Mouse (Mus musculus) erythroid progenitor cell, adult 5-6 weeks (primary cell): ENCODE results near the gene Gal3st1. TPM values are rescaled to one million over a fixed set of nuclear protein-coding genes. Genes with fewer than 3 reads are reported as not detected.

Source experiments
- ATAC-seq: replicated peaks from 2 replicates; pipeline ENCODE4 v1.8.0; 2016; ENCODE audit warnings: moderate number of reproducible peaks, mild to moderate bottlenecking, moderate TSS enrichment, inconsistent platforms; ENCODE audit not compliant: poor library complexity, low FRiP score, severe bottlenecking
- total RNA-seq, 2 experiments: library from RNA; stranded (forward) in 1 of 2; stranded (reverse) in 1 of 2; fragments of 150-400 nt in 1 of 2; fragments of 186-747, 209-891 nt in 1 of 2; gene quantifications; 2 replicates each; pipeline versions ENCODE4 v1.2.3 to v1.2.4; 2015 to 2017; ENCODE audit warnings: low replicate concordance in 2 of 2

Gene Gal3st1
- total RNA-seq, 2 experiments from 2014 or later = not detected

DNA sequence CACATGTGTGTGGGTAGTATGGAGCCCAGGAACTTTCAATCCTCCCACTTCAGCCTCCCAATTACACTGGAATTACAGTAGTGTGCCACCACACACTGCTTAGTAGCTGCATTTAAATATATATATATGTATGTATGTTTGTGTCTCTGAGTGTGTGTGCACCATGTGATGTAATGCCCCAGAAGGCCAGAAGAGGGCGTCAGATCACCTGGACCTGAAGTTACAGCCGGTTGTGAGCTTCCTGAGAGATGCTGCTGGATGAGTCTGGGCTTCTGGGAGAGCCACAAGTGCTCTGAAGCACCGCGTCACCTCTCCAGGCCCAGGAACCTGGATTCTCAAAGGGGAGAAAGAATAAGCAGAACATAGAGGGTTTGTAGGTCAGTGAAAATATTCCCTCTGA lies 45.9 kb downstream of the Gal3st1 start:
- no peak for ATAC-seq

DNA sequence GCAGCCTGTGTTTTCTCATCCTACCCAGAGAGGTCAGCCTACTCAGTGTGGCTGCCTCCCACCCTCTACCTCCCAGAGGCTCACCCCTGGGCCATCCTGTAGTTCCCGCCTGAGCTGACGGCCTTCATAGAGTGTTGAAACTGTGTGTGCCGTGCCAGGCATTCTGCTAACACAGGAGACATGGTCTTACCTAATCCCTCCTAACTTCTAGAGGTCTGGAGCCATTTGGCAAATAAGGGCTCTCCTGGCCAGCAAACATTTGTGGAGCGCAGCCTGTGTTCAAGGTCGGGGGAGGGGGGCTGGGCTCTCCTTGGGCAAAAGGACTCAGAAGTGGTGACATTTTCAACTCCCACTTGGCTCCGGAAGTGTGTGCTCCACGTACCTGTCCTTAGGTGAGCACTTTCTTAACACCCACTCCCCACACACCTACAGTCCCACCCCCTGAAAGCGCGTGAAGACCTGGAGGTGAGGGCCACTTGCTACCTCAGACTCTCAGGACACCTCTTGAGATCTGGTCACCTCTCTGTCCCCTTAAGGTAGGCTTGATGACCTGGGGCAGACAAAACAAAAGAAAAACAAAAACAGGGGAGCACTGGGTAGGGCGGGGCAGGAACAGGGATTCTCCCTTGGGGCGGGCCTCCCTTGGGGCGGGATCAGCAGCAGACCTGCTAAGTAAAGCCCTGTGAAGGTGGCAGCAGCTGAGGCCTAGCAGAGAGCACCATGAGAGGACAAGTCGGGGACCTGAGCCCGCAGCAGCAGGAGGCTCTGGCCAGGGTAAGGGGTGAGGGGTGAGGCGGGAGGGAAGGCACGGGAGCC lies 47.9 kb downstream of the Gal3st1 start, which contains the start of gene Sec14l4:
TSS of gene Sec14l4 (plus strand) at position 337 of the 816 bp plus-strand sequence.
- ATAC-seq = no peak

DNA sequence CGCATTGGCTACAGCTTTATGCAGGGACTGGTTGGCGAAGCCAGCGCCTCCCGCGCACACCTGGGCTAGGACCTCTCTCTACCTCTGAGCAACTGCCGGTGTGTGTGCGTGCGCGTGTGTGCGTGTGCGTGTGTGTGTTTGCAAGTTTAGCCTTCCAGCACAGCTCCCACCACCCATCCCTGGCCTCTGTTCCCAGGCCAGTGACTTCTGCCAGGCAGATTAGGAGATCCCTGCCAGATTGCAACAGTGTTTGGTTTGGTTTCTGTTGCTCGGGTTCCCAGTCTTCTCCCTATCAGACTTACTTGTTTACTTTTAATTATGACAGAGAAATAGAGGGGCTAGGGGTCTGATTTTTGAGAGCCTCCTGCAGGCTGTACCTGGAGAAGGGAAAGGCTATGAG lies 48.5 kb downstream of the Gal3st1 start:
- ATAC-seq = no peak

GRCm38 (mm10) chr11:4033471-4033870 lies 50.0 kb downstream of the Gal3st1 start:
- ATAC-seq = no peak

- no peak for ATAC-seq
These were observed 50.7 kb downstream of the Gal3st1 start for GRCm38 (mm10) chr11:4034169-4034568.

- no peak for ATAC-seq
These were observed 51.9 kb downstream of the Gal3st1 start for GRCm38 (mm10) chr11:4035116-4035892.

GRCm38 (mm10) chr11:4035916-4036315 lies 52.5 kb downstream of the Gal3st1 start:
- ATAC-seq = no peak

- no peak for ATAC-seq
These were observed 53.1 kb downstream of the Gal3st1 start for GRCm38 (mm10) chr11:4036365-4037084.

DNA sequence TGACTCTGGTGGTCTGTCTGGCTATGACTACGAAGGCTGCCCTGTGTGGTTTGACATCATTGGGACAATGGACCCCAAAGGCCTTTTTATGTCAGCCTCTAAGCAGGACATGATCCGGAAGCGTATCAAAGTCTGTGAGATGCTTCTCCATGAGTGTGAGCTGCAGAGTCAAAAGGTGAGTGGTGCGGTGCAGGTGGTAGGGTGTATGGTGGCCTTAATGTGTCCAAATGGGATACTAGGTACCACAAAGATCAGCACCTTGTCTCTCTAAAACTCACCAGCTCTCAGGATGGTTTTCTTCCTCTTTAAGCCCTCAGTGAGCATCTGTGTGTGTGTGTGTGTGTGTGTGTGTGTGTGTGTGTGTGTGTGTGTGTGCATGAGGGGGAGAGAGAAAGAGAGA lies 56.5 kb downstream of the Gal3st1 start:
- no peak for ATAC-seq

GRCm38 (mm10) chr11:4041123-4041625 lies 57.7 kb downstream of the Gal3st1 start:
- ATAC-seq = no peak

DNA sequence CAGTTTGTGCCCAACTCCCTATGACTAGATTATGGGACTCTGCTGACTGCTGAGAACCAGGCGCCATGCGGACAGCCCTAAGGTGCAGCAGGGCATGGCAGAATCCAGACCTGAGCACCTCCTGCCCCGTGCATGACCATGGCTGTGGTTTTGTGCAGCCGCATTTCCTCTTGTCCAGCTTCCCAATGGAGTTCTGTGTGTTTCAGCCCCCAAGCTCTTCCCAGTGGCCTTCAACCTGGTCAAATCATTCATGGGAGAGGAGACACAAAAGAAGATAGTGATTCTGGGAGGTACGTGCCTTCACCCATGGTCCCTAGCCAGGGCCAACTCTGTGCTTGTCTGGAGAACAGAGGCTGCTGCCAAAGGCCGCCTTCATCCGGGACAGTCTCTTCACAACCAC lies 59.6 kb downstream of the Gal3st1 start:
- no peak for ATAC-seq

DNA sequence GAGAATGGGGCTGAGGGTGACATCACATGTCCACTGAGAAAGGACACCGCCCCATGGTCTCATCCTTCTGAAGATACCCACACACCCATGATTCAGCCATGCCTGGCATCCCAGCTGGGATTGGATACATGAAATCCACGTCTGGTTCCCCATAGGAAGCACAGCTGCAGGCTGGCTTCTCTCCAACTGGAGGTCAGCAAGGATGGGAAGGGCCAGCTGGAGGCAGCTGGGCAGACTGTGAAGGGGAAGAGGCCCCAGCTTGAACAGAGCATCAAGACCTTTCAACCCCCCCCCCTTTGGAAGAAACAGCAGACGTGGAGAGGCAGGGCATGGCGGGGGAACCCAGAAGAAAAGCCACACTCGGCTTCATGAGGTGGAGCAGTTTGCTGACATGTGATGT lies 63.1 kb downstream of the Gal3st1 start:
- no peak for ATAC-seq

DNA sequence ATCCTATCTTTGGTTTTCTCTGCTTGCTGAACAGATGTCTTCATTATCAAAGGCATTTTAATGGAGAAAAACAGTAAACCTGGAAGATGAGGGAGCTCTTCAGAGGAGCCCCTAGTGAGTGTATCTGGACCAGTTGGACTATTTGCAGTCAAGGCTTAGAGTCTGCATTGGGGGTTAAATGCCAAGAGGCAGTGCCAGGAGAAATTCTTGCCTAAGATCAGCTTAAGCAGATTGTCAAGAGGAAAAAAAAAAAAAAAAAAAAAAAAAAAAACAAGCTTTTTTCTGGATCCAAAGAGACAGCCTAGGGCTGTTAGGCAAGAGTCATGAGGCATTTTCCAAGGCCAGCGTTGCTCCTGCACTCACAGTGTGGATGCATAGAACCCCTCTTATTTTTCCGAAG lies 64.3 kb downstream of the Gal3st1 start:
- ATAC-seq = no peak

DNA sequence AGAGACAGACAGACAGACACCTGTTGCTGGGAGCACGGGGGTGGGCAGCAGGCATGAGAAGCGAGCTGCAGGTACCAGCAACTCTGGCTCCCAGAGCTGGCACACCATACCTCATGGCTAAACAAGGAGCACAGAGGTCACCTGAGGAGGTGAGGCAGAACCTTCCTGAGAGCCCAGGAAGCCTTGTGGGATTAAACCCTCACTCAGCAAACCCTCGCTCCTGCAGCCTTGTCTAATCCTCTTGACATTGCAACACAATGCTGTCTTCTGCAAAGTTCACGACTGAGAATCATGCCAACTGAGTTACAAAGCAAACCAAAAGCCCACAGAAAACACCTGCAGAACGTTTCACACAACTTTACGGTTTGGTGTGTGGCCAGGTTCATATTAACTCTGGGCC lies 65.0 kb downstream of the Gal3st1 start:
- ATAC-seq = no peak

Other genes with a start within 250 kb of the Gal3st1 start
- gene Osbp2, start 119.7 kb upstream of the Gal3st1 start, total RNA-seq (2015; ENCODE audit: low replicate concordance) = not detected in 2 replicates
- not detected in 2 replicates for gene Osbp2, start 119.7 kb upstream of the Gal3st1 start, total RNA-seq (2017; ENCODE audit: low replicate concordance)
- not detected in 2 replicates for gene 4921536K21Rik, start 88.5 kb upstream of the Gal3st1 start, total RNA-seq (2015; ENCODE audit: low replicate concordance)
- not detected in 2 replicates for gene 4921536K21Rik, start 88.5 kb upstream of the Gal3st1 start, total RNA-seq (2017; ENCODE audit: low replicate concordance)
- not detected in 2 replicates for gene Dusp18, start 88.4 kb upstream of the Gal3st1 start, total RNA-seq (2015; ENCODE audit: low replicate concordance)
- not detected in 2 replicates for gene Dusp18, start 88.4 kb upstream of the Gal3st1 start, total RNA-seq (2017; ENCODE audit: low replicate concordance)
- gene Slc35e4, start 69.0 kb upstream of the Gal3st1 start, total RNA-seq (2015; ENCODE audit: low replicate concordance) = 0.42 TPM in 1 of 2 replicates, not detected in the other
- 0.76 TPM in 1 of 2 replicates, not detected in the other for gene Slc35e4, start 69.0 kb upstream of the Gal3st1 start, total RNA-seq (2017; ENCODE audit: low replicate concordance)
- 26.3 and 26.4 TPM in 2 replicates for gene Tcn2, start 51.5 kb upstream of the Gal3st1 start, total RNA-seq (2015; ENCODE audit: low replicate concordance)
- gene Tcn2, start 51.5 kb upstream of the Gal3st1 start, total RNA-seq (2017; ENCODE audit: low replicate concordance) = 8.5 and 22.8 TPM in 2 replicates
- gene Pes1, start 19.7 kb upstream of the Gal3st1 start, total RNA-seq (2015; ENCODE audit: low replicate concordance) = 5.8 and 6.3 TPM in 2 replicates
- 9.8 and 10.5 TPM in 2 replicates for gene Pes1, start 19.7 kb upstream of the Gal3st1 start, total RNA-seq (2017; ENCODE audit: low replicate concordance)
- not detected in 2 replicates for gene 4930556J24Rik, start 6.9 kb upstream of the Gal3st1 start, total RNA-seq (2015; ENCODE audit: low replicate concordance)
- gene 4930556J24Rik, start 6.9 kb upstream of the Gal3st1 start, total RNA-seq (2017; ENCODE audit: low replicate concordance) = not detected in 2 replicates
- not detected in 2 replicates for gene Sec14l4, start 47.8 kb downstream of the Gal3st1 start, total RNA-seq (2015; ENCODE audit: low replicate concordance)
- gene Sec14l4, start 47.8 kb downstream of the Gal3st1 start, total RNA-seq (2017; ENCODE audit: low replicate concordance) = not detected in 2 replicates
- not detected in 2 replicates for gene Sec14l3, start 81.2 kb downstream of the Gal3st1 start, total RNA-seq (2015; ENCODE audit: low replicate concordance)
- gene Sec14l3, start 81.2 kb downstream of the Gal3st1 start, total RNA-seq (2017; ENCODE audit: low replicate concordance) = not detected in 2 replicates
- 4.0 and 10.1 TPM in 2 replicates for gene Mtfp1, start 111.8 kb downstream of the Gal3st1 start, total RNA-seq (2015; ENCODE audit: low replicate concordance)
- gene Mtfp1, start 111.8 kb downstream of the Gal3st1 start, total RNA-seq (2017; ENCODE audit: low replicate concordance) = 2.8 and 8.0 TPM in 2 replicates
- gene Sec14l2, start 139.8 kb downstream of the Gal3st1 start, total RNA-seq (2015; ENCODE audit: low replicate concordance) = 13.0 and 17.6 TPM in 2 replicates
- 41.5 and 46.1 TPM in 2 replicates for gene Sec14l2, start 139.8 kb downstream of the Gal3st1 start, total RNA-seq (2017; ENCODE audit: low replicate concordance)
- 2.9 and 6.3 TPM in 2 replicates for gene Rnf215, start 151.6 kb downstream of the Gal3st1 start, total RNA-seq (2015; ENCODE audit: low replicate concordance)
- 15.9 and 34.0 TPM in 2 replicates for gene Rnf215, start 151.6 kb downstream of the Gal3st1 start, total RNA-seq (2017; ENCODE audit: low replicate concordance)
- gene Ccdc157, start 176.7 kb downstream of the Gal3st1 start, total RNA-seq (2015; ENCODE audit: low replicate concordance) = 0.42 and 0.72 TPM in 2 replicates
- gene Ccdc157, start 176.7 kb downstream of the Gal3st1 start, total RNA-seq (2017; ENCODE audit: low replicate concordance) = 1.5 and 5.8 TPM in 2 replicates
- gene Sf3a1, start 176.7 kb downstream of the Gal3st1 start, total RNA-seq (2015; ENCODE audit: low replicate concordance) = 42.2 and 60.4 TPM in 2 replicates
- 23.9 and 24.6 TPM in 2 replicates for gene Sf3a1, start 176.7 kb downstream of the Gal3st1 start, total RNA-seq (2017; ENCODE audit: low replicate concordance)
- gene Tbc1d10a, start 203.2 kb downstream of the Gal3st1 start, total RNA-seq (2015; ENCODE audit: low replicate concordance) = 2.2 and 2.5 TPM in 2 replicates
- gene Tbc1d10a, start 203.2 kb downstream of the Gal3st1 start, total RNA-seq (2017; ENCODE audit: low replicate concordance) = 3.0 and 4.2 TPM in 2 replicates
- gene Castor1, start 234.6 kb downstream of the Gal3st1 start, total RNA-seq (2015; ENCODE audit: low replicate concordance) = not detected in 2 replicates
- 2.6 TPM in 1 of 2 replicates, not detected in the other for gene Castor1, start 234.6 kb downstream of the Gal3st1 start, total RNA-seq (2017; ENCODE audit: low replicate concordance)